19 mouse cellular contexts compared by ENCODE assay signal in the genomic region with DNA sequence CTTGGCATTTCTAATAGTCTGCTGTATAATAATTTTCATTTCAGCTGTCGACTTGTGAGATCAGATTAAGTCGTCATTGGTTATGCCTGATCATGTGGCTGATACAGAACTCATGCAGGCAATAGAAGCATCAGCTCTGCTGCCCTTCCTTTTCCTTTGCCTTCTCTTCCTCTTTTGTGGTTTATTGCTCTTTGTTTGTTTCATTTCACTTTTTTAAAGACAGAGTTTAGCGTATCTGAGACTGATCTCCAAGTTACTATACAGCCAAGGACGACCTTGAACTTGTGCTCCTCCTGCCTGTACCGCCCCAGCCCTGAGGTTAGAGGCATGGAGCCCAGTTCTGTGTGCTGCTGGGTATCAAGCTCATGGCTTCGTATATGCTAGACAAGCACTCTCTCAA. TPM values are rescaled to one million over a fixed set of nuclear protein-coding genes. Genes with fewer than 3 reads are reported as not detected.
DNase-seq lines count a peak whose midpoint lies in the region; ATAC-seq and TF ChIP-seq lines count a peak whose summit lies in the region.
"Had no signal": no experiment of that assay in that cellular context is flagged by ENCODE, and none has a peak within 500 bp of the region (broad histone marks: within the 10 kb centered on the region; RNA-seq: fewer than 3 reads in every experiment).

No protein-coding gene starts in this region.

- H3K4me1 ChIP-seq in liver, adult 2 months (ENCODE audit: control insufficient read depth, insufficient read depth, low read length), result no peaks in the 10 kb centered on the region
- H3K4me1 ChIP-seq in liver, embryonic 12.5 days, result peaks cover 33% of the 10 kb centered on the region
- no peaks in the 10 kb centered on the region for H3K4me1 ChIP-seq in lung, adult 2 months (ENCODE audit: control insufficient read depth, insufficient read depth, low read length)
- H3K4me1 ChIP-seq: embryonic facial prominence, embryonic 12.5 days; heart, embryonic 13.5 days; limb, embryonic 10.5 days had no signal

- H3K4me2 ChIP-seq in liver, embryonic 12.5 days, result no peak overlapping the region
- H3K4me2 ChIP-seq: embryonic facial prominence, embryonic 12.5 days; heart, embryonic 13.5 days had no signal

- no peaks in the 10 kb centered on the region for H3K27me3 ChIP-seq in liver, adult 2 months (ENCODE audit: control insufficient read depth, insufficient read depth, low read length)
- peaks cover 3% of the 10 kb centered on the region; the same call in 1 of the 2 replicates for H3K27me3 ChIP-seq in liver, embryonic 12.5 days (replicated peaks)
- H3K27me3 ChIP-seq in splenic B cell, adult 2 months (ENCODE audit: control insufficient read depth, insufficient read depth, low read length, poor library complexity, severe bottlenecking), result no peaks in the 10 kb centered on the region
- H3K27me3 ChIP-seq: embryonic facial prominence, embryonic 12.5 days; heart, embryonic 13.5 days had no signal

- H3K4me3 ChIP-seq in liver, adult 2 months (ENCODE audit: insufficient read depth, low read depth, low read length), result no peak overlapping the region
- H3K4me3 ChIP-seq in liver, embryonic 12.5 days, result no peak overlapping the region
- no peak overlapping the region for H3K4me3 ChIP-seq in macrophage (ENCODE audit: inconsistent target)
- H3K4me3 ChIP-seq in lung, adult 2 months (replicated peaks; ENCODE audit: extremely low read depth, low read depth, low read length), result no peak overlapping the region
- H3K4me3 ChIP-seq: embryonic facial prominence, embryonic 12.5 days; heart, embryonic 13.5 days; limb, embryonic 10.5 days had no signal

- H3K27ac ChIP-seq in liver, adult 2 months (replicated peaks; ENCODE audit: insufficient read depth, low read depth, low read length), result no peak overlapping the region
- H3K27ac ChIP-seq in liver, embryonic 12.5 days, result no peak overlapping the region
- peak overlapping the region; percentile 63 for H3K27ac ChIP-seq in macrophage
- H3K27ac ChIP-seq: embryonic facial prominence, embryonic 12.5 days; heart, embryonic 13.5 days; limb, embryonic 10.5 days; liver, embryonic 14.5 days had no signal

- no peaks in the 10 kb centered on the region for H3K9me3 ChIP-seq in liver, embryonic 12.5 days (replicated peaks)
- H3K9me3 ChIP-seq: embryonic facial prominence, embryonic 12.5 days; heart, embryonic 13.5 days; limb, embryonic 10.5 days had no signal

- no peak for TF ChIP-seq CTCF in liver, adult 2 months (IDR thresholded peaks at IDR 0.05; ENCODE audit: low read depth, low read length)
- TF ChIP-seq CTCF in lung, adult 2 months (IDR thresholded peaks at IDR 0.05; ENCODE audit: insufficient read depth, low read length), result no peak

- no peaks in the 10 kb centered on the region for H3K79me2 ChIP-seq in liver, adult 2 months (ENCODE audit: control insufficient read depth, insufficient read depth, low read length)
- no peaks in the 10 kb centered on the region for H3K79me2 ChIP-seq in macrophage (ENCODE audit: inconsistent target)

- H3K36me3 ChIP-seq in liver, adult 2 months (ENCODE audit: control insufficient read depth, insufficient read depth, low read length), result no peaks in the 10 kb centered on the region
- no peaks in the 10 kb centered on the region for H3K36me3 ChIP-seq in liver, embryonic 12.5 days
- no peaks in the 10 kb centered on the region for H3K36me3 ChIP-seq in macrophage (ENCODE audit: inconsistent target)
- H3K36me3 ChIP-seq in splenic B cell, adult 2 months (ENCODE audit: control insufficient read depth, insufficient read depth, low read length, poor library complexity, severe bottlenecking), result no peaks in the 10 kb centered on the region
- H3K36me3 ChIP-seq: embryonic facial prominence, embryonic 12.5 days; heart, embryonic 13.5 days; limb, embryonic 10.5 days had no signal

- DNase-seq in liver, adult 2 months (ENCODE audit: extremely low read depth, low read depth, low spot score), result peak; percentile 23
- peak; percentile 62 for DNase-seq in MEL-GATA-1-ER (ENCODE audit: extremely low read depth, low read depth)
- peak; percentile 73 for DNase-seq in splenic B cell, adult 2 months (ENCODE audit: low read depth, low spot score)
- no peak for DNase-seq in adrenal gland, postnatal 14 days
- DNase-seq in lung, adult 2 months, result no peak
- DNase-seq in layer of hippocampus, postnatal 10 days (ENCODE audit: low spot score in 2 of 2), result no peak
- DNase-seq: cerebellum, adult 18-20 months; gastrocnemius, postnatal 25 days; heart, postnatal 4 days; kidney, postnatal 10 days; lung, postnatal 10 days; midbrain, embryonic 14.5 days; right cerebral cortex, postnatal 14 days had no signal

- no peak for ATAC-seq in liver, embryonic 12.5 days

- H3K9ac ChIP-seq in liver, adult 2 months (ENCODE audit: low read depth, low read length), result no peak overlapping the region
- no peak overlapping the region for H3K9ac ChIP-seq in liver, embryonic 12.5 days
- H3K9ac ChIP-seq: embryonic facial prominence, embryonic 12.5 days; heart, embryonic 13.5 days; liver, embryonic 14.5 days had no signal

- 66% methylated on average over 6 of the region's 6 CpGs for WGBS in liver, adult 2 months
- 40% methylated on average over 6 of the region's 6 CpGs for WGBS in liver, embryonic 12.5 days (ENCODE audit: insufficient replicate concordance)
- 26% methylated on average over 6 of the region's 6 CpGs for WGBS in macrophage (ENCODE audit: missing documents)
- WGBS in lung, adult 2 months, result 61% methylated on average over 6 of the region's 6 CpGs

- no peak for TF ChIP-seq POLR2A in liver, adult 2 months (IDR thresholded peaks at IDR 0.05; ENCODE audit: extremely low read depth, insufficient read depth, low read length)
- TF ChIP-seq POLR2A in lung, adult 2 months (IDR thresholded peaks at IDR 0.05; ENCODE audit: borderline replicate concordance, extremely low read depth, low read depth, low read length), result no peak

RNA-seq across cellular contexts. Expression of a gene that starts 34.6 kb away (rescaled TPM):
- total RNA-seq in liver, adult 2 months (2014; rRNA removed), result 0.13 TPM in 1 of 2 replicates, not detected in the other
- polyA plus RNA-seq in liver, adult 2 months (2012; rRNA removed), result 0.02 and 0.05 TPM in 2 replicates
- polyA plus RNA-seq in liver, embryonic 12.5 days (2016; fragmentation: Nextera tagmentation; extraction: Ambion mirVana), result 9.9 and 11.4 TPM in 2 replicates
- 1 to 10 TPM in 14 of 26 experiments, under 1 TPM in 10, not detected in 2; 0.16 to 9.0 (median 1.2) TPM for total RNA-seq in macrophage (2018; cell fraction: chromatin; rRNA removed)
- total RNA-seq in macrophage (2018; cell fraction: cytosol; rRNA removed), result 1 to 10 TPM in 3 of 26 experiments, under 1 TPM in 23; 0.38 to 1.2 (median 0.65) TPM
- total RNA-seq in macrophage (2018; cell fraction: nucleus; rRNA removed), result 1 to 10 TPM in 11 of 26 experiments, under 1 TPM in 14, not detected in 1; 0.24 to 1.7 (median 0.98) TPM
- polyA plus RNA-seq in macrophage (2018), result 0.45 to 0.67 TPM (median 0.62 TPM) in 3 replicates
- total RNA-seq in adrenal gland, postnatal 14 days (2021), result 1.0 and 1.3 TPM in 2 replicates
- polyA plus RNA-seq in lung, adult 2 months (2012; rRNA removed), result 0.36 and 0.78 TPM in 2 replicates
- 10 to 100 TPM; 49.2 to 52.3 TPM for total RNA-seq in layer of hippocampus, postnatal 10 days (2021)

RNA-seq across cellular contexts. Expression of a gene that starts 57.3 kb away (rescaled TPM):
- 5.3 and 5.6 TPM in 2 replicates for total RNA-seq in liver, adult 2 months (2014; rRNA removed)
- 0.16 and 0.29 TPM in 2 replicates for polyA plus RNA-seq in liver, adult 2 months (2012; rRNA removed)
- polyA plus RNA-seq in liver, embryonic 12.5 days (2016; fragmentation: Nextera tagmentation; extraction: Ambion mirVana), result 23.1 and 23.3 TPM in 2 replicates
- 10 to 100 TPM in 25 of 26 experiments, 1 to 10 TPM in 1; 6.9 to 58.5 (median 35.6) TPM for total RNA-seq in macrophage (2018; cell fraction: chromatin; rRNA removed)
- 1 to 10 TPM; 4.4 to 7.6 (median 5.9) TPM for total RNA-seq in macrophage (2018; cell fraction: cytosol; rRNA removed)
- 10 to 100 TPM in 20 of 26 experiments, 1 to 10 TPM in 6; 4.4 to 80.5 (median 15.3) TPM for total RNA-seq in macrophage (2018; cell fraction: nucleus; rRNA removed)
- 3.0 to 15.8 TPM (median 5.0 TPM) in 3 replicates for polyA plus RNA-seq in macrophage (2018)
- 16.1 and 18.3 TPM in 2 replicates for total RNA-seq in adrenal gland, postnatal 14 days (2021)
- 0.27 and 0.53 TPM in 2 replicates for polyA plus RNA-seq in lung, adult 2 months (2012; rRNA removed)
- total RNA-seq in layer of hippocampus, postnatal 10 days (2021), result 10 to 100 TPM in 1 of 2 experiments, 1 to 10 TPM in 1; 7.9 to 11.6 TPM

Comparison
In these comparisons a context has a peak if more than half of its experiments do, and no peak if none do; other contexts are left out.
1. DNase-seq: peak in liver, adult 2 months (single experiment), MEL-GATA-1-ER (single experiment) and splenic B cell, adult 2 months (single experiment); none in adrenal gland, postnatal 14 days (single experiment), lung, adult 2 months (single experiment) and layer of hippocampus, postnatal 10 days (0 of 2).